Mouse (Mus musculus) layer of hippocampus, adult 18-20 months (tissue): ENCODE measurements around the gene D10Jhu81e. TPM values are rescaled to one million over a fixed set of nuclear protein-coding genes. Genes with fewer than 3 reads are reported as not detected.
"Not testable (repeated sequence)": the region's sequence is repeated elsewhere in the genome, so short reads cannot be mapped to it uniquely, and the experiment has no call there.

Experiments used
- DNase-seq, 2 experiments: peaks; one replicate each; pipeline ENCODE4 v3.0.0; 2022; ENCODE audit warnings: low spot score in 2 of 2
- total RNA-seq, 2 experiments: library from RNA; stranded (reverse); gene quantifications; 2 replicates each; pipeline ENCODE4 v1.2.3; 2021

Gene D10Jhu81e
- total RNA-seq, 2 experiments from 2014 or later: 129 to 132 TPM

DNA sequence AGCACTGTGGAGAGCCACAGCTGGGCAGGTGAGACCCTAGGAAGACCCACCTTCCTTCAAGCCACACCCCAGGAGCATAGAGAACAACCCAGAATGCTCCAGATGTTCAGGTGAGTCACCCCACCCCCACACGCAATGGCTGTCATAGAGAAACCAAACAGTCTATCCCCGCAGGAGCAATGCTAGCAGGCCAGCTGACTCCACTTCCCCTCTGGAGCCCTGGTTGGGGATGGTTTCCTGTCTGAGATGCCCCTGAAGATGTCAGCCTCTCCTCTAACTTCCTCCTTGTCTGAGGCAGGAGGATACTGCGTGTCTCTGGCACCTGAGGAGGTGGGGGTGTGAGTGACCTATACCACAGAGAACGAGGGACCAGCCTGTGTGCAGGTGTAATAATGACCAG is 35.2 kb downstream of the D10Jhu81e start:
- DNase-seq: no peak

DNA sequence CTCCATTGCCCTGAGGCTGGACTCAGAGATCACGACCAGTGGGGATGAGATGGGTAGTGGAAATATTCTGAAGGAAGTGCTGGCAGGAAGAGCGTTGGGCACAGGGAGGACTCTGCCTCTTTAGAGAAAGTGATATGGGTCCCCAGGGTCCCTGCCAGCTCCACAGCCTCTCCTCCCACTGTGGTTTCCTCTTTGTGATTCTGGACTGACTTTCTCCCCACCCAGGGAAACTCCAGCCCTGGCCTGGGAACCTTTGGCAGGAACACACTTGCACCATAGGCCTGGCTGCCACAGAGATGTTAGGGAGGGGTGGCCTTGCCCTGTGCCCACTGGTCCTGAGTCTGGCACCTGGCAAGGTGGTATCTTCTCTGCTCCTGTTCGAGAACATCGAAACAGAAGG is 39.6 kb downstream of the D10Jhu81e start:
- DNase-seq: no peak

DNA sequence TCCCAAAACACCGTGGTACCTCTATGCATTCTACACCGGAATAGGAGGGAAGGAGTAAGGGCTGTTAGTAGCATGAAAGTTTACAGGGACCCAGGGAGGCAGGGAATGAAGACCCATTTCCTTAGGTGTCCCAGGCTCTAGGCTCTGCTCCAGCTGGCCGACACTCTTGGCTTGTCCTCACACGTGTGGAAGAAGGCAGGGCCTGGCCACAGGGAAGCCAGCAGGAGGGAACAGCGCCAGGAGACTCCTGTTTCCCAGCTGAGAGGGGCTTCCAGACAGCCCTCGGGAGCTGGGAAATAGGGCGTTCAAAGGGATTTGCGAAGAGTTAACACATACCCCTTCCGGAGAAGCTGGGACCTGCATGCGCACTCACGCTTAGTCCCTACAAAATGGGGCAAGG is 40.2 kb downstream of the D10Jhu81e start:
- DNase-seq: no peak

DNA sequence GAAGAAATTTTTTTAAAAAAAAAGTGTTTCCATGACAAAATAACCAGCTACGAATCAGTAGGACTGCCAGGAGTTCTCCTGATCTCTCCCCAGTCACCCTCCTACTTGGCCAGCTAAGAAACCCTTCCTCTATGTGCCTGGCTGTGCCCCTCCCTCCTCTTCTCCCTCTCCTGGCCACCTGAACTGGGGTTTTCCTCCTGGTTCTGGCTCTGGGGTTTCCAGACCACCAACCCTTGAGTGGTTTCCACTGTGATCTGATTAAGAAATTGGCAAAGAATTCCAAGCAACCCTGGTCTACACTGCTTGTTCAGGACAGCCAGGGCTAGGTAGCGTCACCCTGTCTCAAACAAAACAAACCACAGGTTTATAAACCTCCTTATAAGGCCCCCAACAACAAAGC is 40.9 kb downstream of the D10Jhu81e start:
- no peak for DNase-seq

DNA sequence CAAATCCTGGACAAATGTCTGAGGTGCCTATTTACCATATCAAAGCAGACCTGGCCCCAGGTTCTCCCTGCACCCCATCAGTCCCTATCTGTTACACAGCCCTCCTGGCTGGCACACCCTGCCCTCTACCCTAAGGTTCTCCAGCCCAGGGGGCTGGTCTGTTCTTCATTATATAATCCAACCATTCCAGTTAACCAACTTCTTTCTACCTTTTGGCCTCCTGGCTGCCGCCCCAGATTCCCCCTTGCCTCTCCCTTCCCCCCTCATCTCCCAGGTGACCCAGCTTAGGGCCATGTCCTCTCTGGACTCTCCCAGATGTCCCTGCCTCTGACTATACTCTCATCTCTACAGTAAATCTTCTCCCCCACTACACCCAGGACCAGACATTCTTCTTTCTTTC is 41.7 kb downstream of the D10Jhu81e start:
- DNase-seq: no peak

DNA sequence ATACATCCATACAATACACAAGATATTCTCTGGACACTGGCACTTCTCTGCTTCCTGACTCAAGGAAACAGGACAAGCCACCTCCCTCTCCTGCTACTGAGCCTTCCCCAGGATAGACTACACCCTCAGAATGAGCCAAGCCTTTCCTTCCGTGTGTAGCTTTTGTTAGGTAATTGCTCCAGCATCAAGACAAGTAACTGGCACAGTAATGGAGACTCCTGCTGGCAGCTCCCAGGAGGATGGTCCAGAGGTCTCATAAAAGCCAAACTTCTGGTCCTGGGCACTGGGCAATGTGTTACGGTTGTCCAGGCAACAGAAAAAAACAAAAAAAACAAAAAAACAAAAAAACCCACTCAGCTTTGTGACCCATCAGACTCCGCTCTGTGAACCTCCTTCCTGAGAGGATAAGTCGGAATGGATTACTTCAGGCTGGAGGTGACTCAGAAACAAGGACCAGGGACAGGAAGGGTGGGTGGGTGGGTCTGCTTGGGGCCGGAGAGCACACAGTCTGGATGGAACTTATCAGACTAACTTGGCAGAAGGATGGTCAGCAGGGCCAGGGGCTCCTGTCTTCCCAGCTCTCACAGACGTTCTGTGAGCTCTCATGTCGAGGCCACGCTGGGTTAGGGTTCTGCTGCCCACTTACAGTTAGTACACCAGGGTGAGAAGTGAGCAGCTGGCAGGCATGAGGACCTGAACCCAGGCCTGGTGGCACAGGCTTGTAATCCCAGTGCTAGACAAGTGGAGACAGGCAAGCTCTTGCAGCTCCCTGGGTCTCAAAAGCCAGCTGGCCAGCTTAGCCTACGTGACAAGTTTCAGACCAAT is 42.3 kb downstream of the D10Jhu81e start:
- no peak for DNase-seq

DNA sequence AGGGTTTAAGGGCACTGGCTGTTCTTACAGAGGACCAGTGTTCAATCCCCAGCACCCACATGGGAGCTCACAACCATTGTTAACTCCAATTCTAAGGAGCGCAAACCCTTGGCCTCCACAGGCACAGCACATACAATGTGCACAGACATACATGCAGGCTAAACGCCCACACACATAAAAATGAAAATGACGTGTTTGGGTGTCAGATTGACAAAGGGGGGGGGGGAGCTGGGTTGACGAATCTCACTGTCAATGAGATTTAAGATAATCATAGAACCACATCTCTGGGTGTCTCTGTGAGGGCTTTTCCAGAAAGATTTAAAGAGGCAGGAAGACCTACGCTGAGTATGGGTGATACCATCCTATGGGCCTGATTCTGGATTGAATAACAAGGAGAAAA is 43.3 kb downstream of the D10Jhu81e start:
- DNase-seq: no peak

DNA sequence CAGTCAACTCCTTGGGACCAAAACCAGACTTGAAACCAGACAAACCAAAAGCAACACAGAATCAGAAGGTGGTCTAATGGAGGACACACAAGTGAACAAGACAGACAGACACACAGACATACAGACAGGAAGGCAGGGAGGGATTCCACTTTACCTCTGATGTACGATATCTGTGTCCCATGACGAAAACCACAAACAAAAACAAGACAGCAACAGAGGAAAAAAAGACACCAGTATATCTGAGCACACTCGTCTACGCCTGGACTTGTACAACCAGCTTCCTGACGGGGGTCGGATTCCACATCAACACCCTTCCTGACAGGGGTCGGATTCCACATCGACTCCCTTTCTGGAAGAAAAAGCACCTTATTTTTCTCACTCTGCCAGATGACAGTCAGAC is 44.5 kb downstream of the D10Jhu81e start:
- DNase-seq: not testable (repeated sequence)

DNA sequence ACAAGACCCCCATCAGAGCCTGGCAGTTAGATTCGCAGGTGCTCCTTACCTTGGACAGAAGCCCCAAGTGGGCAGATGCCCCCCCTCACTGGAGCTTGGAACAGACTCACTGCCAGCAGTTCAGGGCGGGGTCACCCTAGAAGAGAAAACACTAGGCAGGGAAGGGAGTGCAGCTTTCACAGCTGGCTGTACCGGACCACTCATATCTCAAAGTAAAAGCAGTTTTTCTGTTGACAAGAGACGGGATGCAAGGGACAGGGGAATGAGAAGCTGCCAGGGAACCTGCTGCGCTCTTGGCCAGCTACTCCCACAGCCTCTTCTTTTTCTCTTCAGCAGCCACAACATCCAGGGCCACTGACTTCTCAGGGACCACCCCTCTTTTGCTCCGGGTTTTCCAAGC is 45.4 kb downstream of the D10Jhu81e start:
- not testable (repeated sequence) for DNase-seq

DNA sequence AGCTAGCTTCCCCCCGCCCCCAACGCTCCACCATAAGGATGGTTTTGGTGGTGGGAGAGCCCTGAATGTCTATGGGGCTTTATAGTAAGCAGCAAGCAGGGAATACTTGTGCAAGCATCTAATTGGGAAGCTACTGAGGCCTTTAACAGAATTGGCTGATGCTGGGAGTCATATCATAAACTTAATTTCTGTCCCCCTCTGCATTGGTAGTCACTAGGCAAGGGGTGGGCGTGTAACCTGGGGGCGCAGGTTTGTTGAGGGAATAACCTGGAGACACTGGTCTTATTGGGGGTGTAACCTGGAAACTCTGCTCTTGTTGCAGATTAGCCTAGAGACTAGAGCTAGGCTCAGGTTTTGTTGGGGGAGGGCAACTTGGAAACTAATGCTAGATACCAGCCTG is 50.2 kb downstream of the D10Jhu81e start:
- no peak for DNase-seq

DNA sequence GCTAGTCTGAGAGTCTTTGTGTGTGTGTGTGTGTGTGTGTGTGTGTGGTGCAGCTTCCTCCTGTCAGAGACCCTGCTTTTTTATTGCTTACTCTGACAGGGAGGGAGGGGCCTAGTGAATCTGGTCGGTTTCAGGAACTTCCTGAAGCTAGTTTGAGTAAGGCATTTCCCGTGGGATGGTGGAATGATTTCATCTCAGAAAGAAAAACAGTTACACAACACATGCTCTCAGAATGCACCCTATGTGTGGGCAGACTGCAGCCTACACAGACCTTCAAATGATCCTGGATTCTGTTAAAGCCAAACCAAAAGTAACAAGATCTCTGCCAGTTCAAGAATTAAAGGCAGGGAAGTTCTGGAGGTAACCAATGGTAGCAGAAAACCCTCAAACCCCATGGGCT is 54.4 kb downstream of the D10Jhu81e start:
- DNase-seq: peak in 1 of 2 experiments; percentile 41

DNA sequence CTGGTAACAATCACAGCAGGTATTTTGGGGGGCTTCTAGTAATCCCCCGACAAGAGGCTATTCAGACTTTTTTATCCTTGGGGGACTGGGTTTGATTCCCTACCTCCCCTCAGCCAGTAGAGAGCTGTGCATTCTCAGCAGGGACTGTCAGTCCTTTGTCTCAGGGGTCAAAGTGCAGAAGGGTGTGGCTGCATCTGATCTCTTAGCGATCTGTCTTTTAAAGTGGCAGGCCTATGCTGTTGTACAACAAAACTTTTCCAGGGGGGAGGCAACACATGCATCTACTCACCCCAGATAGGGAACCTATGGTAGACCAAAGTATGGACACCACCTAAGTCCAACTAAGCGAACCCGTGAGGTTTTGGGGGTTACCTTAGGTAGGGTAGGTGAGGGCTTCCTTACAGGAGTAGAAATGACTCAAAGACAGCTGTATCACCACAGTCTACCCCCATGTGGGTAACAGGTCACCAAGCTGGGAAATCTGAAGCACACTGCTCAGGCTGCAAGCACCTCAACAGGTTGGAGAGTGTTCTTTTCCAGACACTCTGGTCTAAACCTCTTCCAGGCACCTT is 55.0 kb downstream of the D10Jhu81e start:
- DNase-seq: no peak

Other genes starting within 250 kb of the D10Jhu81e start
- gene Trpm2, start 199.2 kb downstream of the D10Jhu81e start, total RNA-seq: 10 to 100 TPM; 37.9 to 40.8 TPM
- 10 to 100 TPM; 39.9 to 40.5 TPM for gene 1810043G02Rik, start 191.3 kb downstream of the D10Jhu81e start, total RNA-seq
- gene Pfkl, start 159.7 kb downstream of the D10Jhu81e start, total RNA-seq: 100 to 1,000 TPM; 217 to 223 TPM
- gene Dnmt3l, start 127.8 kb downstream of the D10Jhu81e start, total RNA-seq: 1 to 10 TPM in 1 of 2 experiments, under 1 TPM in 1; 0.74 to 1.2 TPM
- under 1 TPM; 0.64 to 0.79 TPM for gene Aire, start 126.2 kb downstream of the D10Jhu81e start, total RNA-seq
- 10 to 100 TPM; 12.1 to 12.7 TPM for gene Icosl, start 100.5 kb downstream of the D10Jhu81e start, total RNA-seq
- 10 to 100 TPM; 19.7 to 20.5 TPM for gene Pwp2, start 15.4 kb upstream of the D10Jhu81e start, total RNA-seq
- gene Trappc10, start 74.9 kb upstream of the D10Jhu81e start, total RNA-seq: 10 to 100 TPM; 81.2 to 86.4 TPM
- 100 to 1,000 TPM; 217 to 218 TPM for gene Agpat3, start 182.7 kb upstream of the D10Jhu81e start, total RNA-seq
- gene Rrp1, start 243.3 kb upstream of the D10Jhu81e start, total RNA-seq: 100 to 1,000 TPM; 361 to 370 TPM